Mouse (Mus musculus): ENCODE measurements at regions not wholly inside any gene's neighbourhood (a gene's known extent, or its start where the extent isn't known, plus 50 kb on each side); places are given as distances from the start of the nearest gene placed in this dataset.

DNA sequence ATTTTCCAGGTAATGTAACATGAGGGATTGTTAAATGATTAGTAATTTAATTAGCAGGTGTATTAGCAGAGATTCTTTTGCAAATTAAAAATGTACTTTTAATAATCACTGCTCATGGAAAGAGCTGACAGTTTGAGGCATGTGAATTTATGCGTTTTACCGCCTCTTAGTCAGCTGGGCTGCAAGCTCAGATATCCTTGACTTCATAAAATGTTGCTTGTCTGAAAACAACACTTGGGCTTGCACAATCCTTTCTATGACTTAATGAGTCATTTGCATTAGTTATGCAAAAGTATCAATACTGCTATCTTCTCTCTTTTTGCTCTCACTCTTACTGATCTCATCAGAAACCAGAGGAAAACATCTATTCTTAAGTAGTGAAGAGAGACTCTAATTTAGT, 571.3 kb upstream of the Pdzrn3 start:
- Histone ChIP-seq H3K4me3 (ENCODE audit: low read depth, low read length) (no peak overlapping the region), H3K9me3 (replicated peaks; ENCODE audit: control insufficient read depth, low read length, poor library complexity, severe bottlenecking) (no peaks in the 10 kb centered on the region), H3K27ac (ENCODE audit: low read length) (no peak overlapping the region), H3K27me3 (ENCODE audit: control insufficient read depth, insufficient read depth, low read depth, low read length) (no peaks in the 10 kb centered on the region), H3K4me2 (ENCODE audit: low read length) (no peak overlapping the region), H3K4me1 (ENCODE audit: control insufficient read depth, insufficient read depth, low read length) (no peaks in the 10 kb centered on the region), H3K36me3 (ENCODE audit: control insufficient read depth, insufficient read depth, low read length) (no peaks in the 10 kb centered on the region), H3K9ac (ENCODE audit: low read depth, low read length) (no peak overlapping the region)
- ATAC-seq: no peak
- WGBS: 91% methylated on average over 2 of the region's 2 CpGs

DNA sequence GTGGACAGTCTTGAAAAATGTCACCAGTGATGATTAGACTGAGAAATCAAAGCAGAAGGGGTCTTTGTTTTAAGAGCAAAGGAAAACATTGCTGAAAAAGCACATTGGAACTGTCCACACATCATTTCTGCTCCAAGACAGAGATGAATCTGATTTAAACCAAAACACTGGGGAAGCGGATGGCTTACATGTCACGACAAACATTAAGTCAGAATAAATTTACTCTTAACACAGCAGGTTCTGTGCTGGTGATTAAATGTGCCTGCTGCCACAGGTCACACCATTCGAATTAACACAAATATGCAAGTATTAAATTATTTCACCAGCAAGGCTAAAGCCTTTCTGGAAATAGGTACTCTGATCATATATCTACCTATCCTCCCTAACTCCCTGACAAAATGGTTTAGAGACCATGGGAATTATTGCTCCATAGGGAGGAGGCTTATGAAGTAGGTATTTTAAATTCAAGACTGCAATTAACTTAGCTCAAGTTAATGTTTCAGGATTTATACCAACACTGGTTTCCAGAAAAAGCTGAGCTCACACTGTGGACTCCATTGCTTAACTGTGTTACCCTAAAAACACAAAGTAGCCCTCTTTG, 562.7 kb upstream of the Pdzrn3 start:
- Histone ChIP-seq H3K27ac (ENCODE audit: low read length) (no peak overlapping the region), H3K36me3 (ENCODE audit: control insufficient read depth, insufficient read depth, low read length) (no peaks in the 10 kb centered on the region), H3K4me3 (ENCODE audit: low read depth, low read length) (no peak overlapping the region), H3K27me3 (ENCODE audit: control insufficient read depth, insufficient read depth, low read depth, low read length) (no peaks in the 10 kb centered on the region), H3K4me2 (ENCODE audit: low read length) (no peak overlapping the region), H3K9ac (ENCODE audit: low read depth, low read length) (no peak overlapping the region), H3K9me3 (replicated peaks; ENCODE audit: control insufficient read depth, low read length, poor library complexity, severe bottlenecking) (no peaks in the 10 kb centered on the region), H3K4me1 (ENCODE audit: control insufficient read depth, insufficient read depth, low read length) (peaks cover 3% of the 10 kb centered on the region; the same call in 1 of the 2 replicates)
- 50% methylated on average over 3 of the region's 3 CpGs for WGBS
- ATAC-seq: no peak

DNA sequence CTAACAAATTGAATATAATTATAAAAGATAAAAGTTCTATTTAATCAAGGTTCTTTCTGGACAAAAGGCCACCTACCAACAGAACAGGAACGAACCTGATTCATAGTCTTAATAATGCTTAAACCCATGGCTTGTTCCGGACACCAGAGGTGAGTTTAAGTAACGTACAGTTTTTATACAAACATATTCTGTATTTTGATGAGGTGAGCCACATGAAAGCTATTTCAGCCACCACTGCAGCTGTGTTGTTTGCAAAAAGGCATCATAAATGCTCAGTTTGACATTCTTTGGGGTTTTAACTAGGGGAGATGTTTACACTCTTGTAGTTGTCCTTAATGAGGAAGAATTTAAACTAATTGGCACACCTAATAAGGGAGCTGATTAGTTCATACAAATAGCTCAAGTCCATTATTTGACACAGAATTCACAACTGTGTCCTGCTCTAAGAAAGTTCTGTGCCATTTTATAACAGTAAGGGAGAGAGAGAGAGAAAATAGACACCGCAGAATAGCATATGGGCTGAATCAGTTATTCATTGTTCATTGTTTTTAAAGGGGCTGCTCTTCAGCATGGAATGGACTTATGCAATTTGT, 560.8 kb upstream of the Pdzrn3 start:
- H3K4me3 ChIP-seq (ENCODE audit: low read depth, low read length): no peak overlapping the region
- WGBS: 47% methylated on average over 4 of the region's 4 CpGs
- H3K4me2 ChIP-seq (ENCODE audit: low read length): no peak overlapping the region
- H3K4me1 ChIP-seq (ENCODE audit: control insufficient read depth, insufficient read depth, low read length): peaks cover 3% of the 10 kb centered on the region; the same call in 1 of the 2 replicates
- H3K9me3 ChIP-seq (replicated peaks; ENCODE audit: control insufficient read depth, low read length, poor library complexity, severe bottlenecking): no peaks in the 10 kb centered on the region
- no peaks in the 10 kb centered on the region for H3K36me3 ChIP-seq (ENCODE audit: control insufficient read depth, insufficient read depth, low read length)
- no peaks in the 10 kb centered on the region for H3K27me3 ChIP-seq (ENCODE audit: control insufficient read depth, insufficient read depth, low read depth, low read length)
- H3K27ac ChIP-seq (ENCODE audit: low read length): no peak overlapping the region
- no peak overlapping the region for H3K9ac ChIP-seq (ENCODE audit: low read depth, low read length)
- ATAC-seq: 0 out of 2 replicates have a peak, but pooled peaks have one; percentile 51

DNA sequence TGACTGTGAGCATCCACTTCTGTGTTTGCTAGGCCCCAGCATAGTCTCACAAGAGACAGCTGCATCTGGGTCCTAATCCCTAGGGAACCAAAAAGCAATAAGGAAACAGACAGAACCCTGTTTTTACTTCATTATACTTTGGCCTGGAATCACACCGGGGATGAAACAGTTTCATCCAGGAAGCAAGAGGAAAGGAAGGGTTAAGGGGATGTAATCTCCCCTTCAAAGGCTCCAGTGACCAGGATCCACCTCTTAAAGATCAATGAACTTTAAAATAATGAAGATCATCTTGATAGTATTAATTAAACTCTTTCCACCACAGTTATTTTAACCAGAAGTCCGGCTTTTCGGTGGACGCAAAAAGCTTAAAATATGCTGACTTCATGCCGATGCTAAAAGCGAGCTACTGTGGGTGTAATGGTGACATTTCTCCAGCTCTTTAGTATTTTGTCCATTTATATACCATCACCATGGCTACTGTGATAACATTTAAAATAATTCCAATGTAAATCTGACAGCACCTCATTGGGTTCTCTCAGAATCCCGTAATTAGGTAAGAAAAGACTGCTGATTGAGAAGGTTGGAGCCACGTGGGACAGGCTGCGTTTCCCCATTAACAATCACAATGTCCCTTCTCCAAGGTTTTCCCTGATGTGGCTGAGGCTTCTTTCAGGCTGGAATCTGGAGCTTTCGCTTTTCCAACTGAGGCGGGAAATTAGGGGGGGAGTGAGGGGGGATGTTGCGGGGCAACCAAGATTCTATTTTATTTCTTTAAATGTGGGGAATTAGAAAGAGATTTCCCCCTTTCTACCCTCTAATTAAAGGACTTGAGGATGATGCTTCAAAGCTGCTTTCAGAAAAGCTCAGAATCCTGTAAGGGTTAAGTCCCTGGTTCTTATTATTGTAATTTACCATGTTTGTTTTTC, 560.0 kb upstream of the Pdzrn3 start:
- WGBS: 18% methylated on average over 12 of the region's 12 CpGs

DNA sequence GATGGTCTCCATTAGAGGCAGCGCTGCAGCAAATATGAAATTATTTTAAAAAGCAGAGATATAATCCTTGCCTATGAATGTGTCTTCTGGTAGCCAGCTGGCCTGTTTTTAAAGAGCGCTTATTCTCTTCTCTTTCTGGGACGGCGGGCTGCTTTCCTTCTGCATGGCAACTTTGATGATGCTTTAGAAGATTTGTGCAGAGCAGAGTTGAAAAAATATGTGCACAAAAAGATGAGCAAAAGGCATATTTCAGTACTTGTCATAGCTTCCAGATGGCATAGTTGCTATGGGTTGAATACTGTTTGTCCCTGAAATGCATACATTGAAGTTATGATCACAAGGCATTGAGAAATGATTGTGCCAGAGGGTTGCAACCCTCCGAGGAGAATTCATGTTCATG, 554.1 kb upstream of the Pdzrn3 start:
- no peak overlapping the region for H3K9ac ChIP-seq (ENCODE audit: low read depth, low read length)
- no peak overlapping the region for H3K4me3 ChIP-seq (ENCODE audit: low read depth, low read length)
- no peak overlapping the region for H3K27ac ChIP-seq (ENCODE audit: low read length)
- H3K27me3 ChIP-seq (ENCODE audit: control insufficient read depth, insufficient read depth, low read depth, low read length): no peaks in the 10 kb centered on the region
- 96% methylated on average over 5 of the region's 5 CpGs for WGBS
- ATAC-seq: no peak
- H3K4me2 ChIP-seq (ENCODE audit: low read length): no peak overlapping the region
- no peaks in the 10 kb centered on the region for H3K36me3 ChIP-seq (ENCODE audit: control insufficient read depth, insufficient read depth, low read length)
- no peaks in the 10 kb centered on the region for H3K4me1 ChIP-seq (ENCODE audit: control insufficient read depth, insufficient read depth, low read length)
- no peaks in the 10 kb centered on the region for H3K9me3 ChIP-seq (replicated peaks; ENCODE audit: control insufficient read depth, low read length, poor library complexity, severe bottlenecking)

More for the DNA sequence above, 560.0 kb upstream of the Pdzrn3 start:
- Histone ChIP-seq H3K27ac (ENCODE audit: low read length) (0 out of 2 replicates have a peak overlapping the region, but pooled peaks have one; percentile 28), H3K9me3 (replicated peaks; ENCODE audit: control insufficient read depth, low read length, poor library complexity, severe bottlenecking) (no peaks in the 10 kb centered on the region), H3K36me3 (ENCODE audit: control insufficient read depth, insufficient read depth, low read length) (no peaks in the 10 kb centered on the region), H3K4me2 (ENCODE audit: low read length) (peak overlapping the region; percentile 44), H3K9ac (ENCODE audit: low read depth, low read length) (peak overlapping the region; percentile 46; the same call in 1 of the 2 replicates), H3K4me1 (ENCODE audit: control insufficient read depth, insufficient read depth, low read length) (peaks cover 3% of the 10 kb centered on the region; the same call in 1 of the 2 replicates), H3K27me3 (ENCODE audit: control insufficient read depth, insufficient read depth, low read depth, low read length) (no peaks in the 10 kb centered on the region), H3K4me3 (ENCODE audit: low read depth, low read length) (peak overlapping the region; percentile 6; the same call in 1 of the 2 replicates)
- ATAC-seq: peak; percentile 86

DNA sequence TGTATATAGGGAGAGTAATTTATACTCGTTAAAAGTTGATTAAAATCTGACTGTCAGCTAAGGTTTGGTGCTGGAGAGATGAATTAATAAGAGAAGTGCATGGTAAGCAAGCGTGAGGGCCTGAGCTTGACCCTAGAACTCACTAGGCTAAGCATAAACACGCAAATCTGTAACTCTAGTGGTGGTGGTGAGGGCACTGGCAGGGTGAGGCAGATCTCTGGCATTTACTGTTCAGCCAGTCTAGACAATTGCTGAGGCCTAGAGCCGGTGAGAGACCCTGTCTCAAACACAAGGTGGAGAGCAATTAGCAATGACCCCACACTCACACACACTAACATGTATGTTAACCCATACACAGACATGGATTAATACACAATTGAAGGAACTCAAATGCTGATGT, 544.0 kb upstream of the Pdzrn3 start:
- H3K9ac ChIP-seq (ENCODE audit: low read depth, low read length): no peak overlapping the region
- H3K27me3 ChIP-seq (ENCODE audit: control insufficient read depth, insufficient read depth, low read depth, low read length): no peaks in the 10 kb centered on the region
- no peak overlapping the region for H3K27ac ChIP-seq (ENCODE audit: low read length)
- ATAC-seq: no peak
- H3K36me3 ChIP-seq (ENCODE audit: control insufficient read depth, insufficient read depth, low read length): no peaks in the 10 kb centered on the region
- H3K4me1 ChIP-seq (ENCODE audit: control insufficient read depth, insufficient read depth, low read length): no peaks in the 10 kb centered on the region
- H3K4me3 ChIP-seq (ENCODE audit: low read depth, low read length): no peak overlapping the region
- H3K9me3 ChIP-seq (replicated peaks; ENCODE audit: control insufficient read depth, low read length, poor library complexity, severe bottlenecking): no peaks in the 10 kb centered on the region
- 78% methylated on average over 4 of the region's 4 CpGs for whole genome bisulfite sequencing
- no peak overlapping the region for H3K4me2 ChIP-seq (ENCODE audit: low read length)

DNA sequence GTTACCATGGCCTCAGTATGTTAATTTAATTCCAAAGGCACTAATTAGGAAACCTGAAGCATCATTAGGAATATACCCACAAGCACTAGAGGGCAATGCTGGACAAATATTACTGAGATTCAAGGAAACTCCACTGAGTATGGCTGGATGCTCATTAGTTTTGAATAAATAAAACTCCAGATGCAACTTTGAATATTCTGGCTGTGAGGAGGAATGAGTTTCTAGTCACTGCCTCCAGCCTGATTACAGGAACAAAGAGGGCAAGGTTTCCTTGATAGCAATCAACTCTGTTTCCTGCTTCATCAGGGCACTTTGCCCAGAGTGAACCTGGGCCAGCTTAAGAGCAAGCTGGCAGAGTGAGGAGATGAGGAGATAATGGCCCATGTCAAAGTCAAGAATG, 543.5 kb upstream of the Pdzrn3 start:
- no peaks in the 10 kb centered on the region for H3K9me3 ChIP-seq (replicated peaks; ENCODE audit: control insufficient read depth, low read length, poor library complexity, severe bottlenecking)
- H3K9ac ChIP-seq (ENCODE audit: low read depth, low read length): no peak overlapping the region
- no peaks in the 10 kb centered on the region for H3K4me1 ChIP-seq (ENCODE audit: control insufficient read depth, insufficient read depth, low read length)
- peak; percentile 42 for ATAC-seq
- H3K36me3 ChIP-seq (ENCODE audit: control insufficient read depth, insufficient read depth, low read length): no peaks in the 10 kb centered on the region
- no peak overlapping the region for H3K4me2 ChIP-seq (ENCODE audit: low read length)
- no peak overlapping the region for H3K4me3 ChIP-seq (ENCODE audit: low read depth, low read length)
- no peaks in the 10 kb centered on the region for H3K27me3 ChIP-seq (ENCODE audit: control insufficient read depth, insufficient read depth, low read depth, low read length)
- no peak overlapping the region for H3K27ac ChIP-seq (ENCODE audit: low read length)

DNA sequence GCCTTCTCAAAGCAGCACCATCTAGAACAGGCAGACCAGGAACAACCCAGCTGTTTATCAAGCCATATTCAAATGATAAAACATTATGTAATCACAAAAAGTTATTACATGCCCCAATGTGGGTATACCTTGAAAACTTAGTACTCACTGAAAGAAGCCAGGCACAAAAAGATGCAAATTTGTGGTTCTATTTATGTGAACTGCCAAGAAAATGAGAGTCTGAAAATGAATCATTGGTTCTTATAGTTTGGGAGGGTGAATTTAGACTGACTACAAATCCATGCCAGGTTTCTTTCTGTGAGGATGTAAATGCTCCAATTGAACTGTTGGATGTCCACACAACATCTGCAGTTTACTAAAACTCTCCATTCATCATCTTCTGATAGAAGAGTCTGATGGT, 541.2 kb upstream of the Pdzrn3 start:
- no peak overlapping the region for H3K9ac ChIP-seq (ENCODE audit: low read depth, low read length)
- ATAC-seq: no peak
- H3K27ac ChIP-seq (ENCODE audit: low read length): no peak overlapping the region
- no peaks in the 10 kb centered on the region for H3K36me3 ChIP-seq (ENCODE audit: control insufficient read depth, insufficient read depth, low read length)
- H3K27me3 ChIP-seq (ENCODE audit: control insufficient read depth, insufficient read depth, low read depth, low read length): no peaks in the 10 kb centered on the region
- H3K4me1 ChIP-seq (ENCODE audit: control insufficient read depth, insufficient read depth, low read length): no peaks in the 10 kb centered on the region
- no peaks in the 10 kb centered on the region for H3K9me3 ChIP-seq (replicated peaks; ENCODE audit: control insufficient read depth, low read length, poor library complexity, severe bottlenecking)
- no peak overlapping the region for H3K4me3 ChIP-seq (ENCODE audit: low read depth, low read length)
- no peak overlapping the region for H3K4me2 ChIP-seq (ENCODE audit: low read length)

DNA sequence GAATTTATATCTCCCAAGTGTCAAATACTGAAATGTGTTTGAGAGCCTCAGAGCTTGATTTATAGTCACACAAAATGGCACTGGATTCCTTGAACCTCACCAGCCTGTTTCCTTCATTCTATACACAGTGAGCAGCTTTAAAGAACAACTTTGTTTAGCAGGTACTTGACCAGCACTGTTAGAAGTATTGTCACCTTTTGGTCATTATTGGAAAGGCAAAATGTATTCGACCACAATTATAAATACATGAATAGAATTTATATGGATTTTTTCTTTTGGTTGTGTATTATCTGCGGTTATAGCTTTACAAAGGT, 527.3 kb upstream of the Pdzrn3 start:
- Histone ChIP-seq H3K4me3 (ENCODE audit: low read depth, low read length) (no peak overlapping the region), H3K36me3 (ENCODE audit: control insufficient read depth, insufficient read depth, low read length) (no peaks in the 10 kb centered on the region), H3K4me2 (ENCODE audit: low read length) (no peak overlapping the region), H3K27ac (ENCODE audit: low read length) (no peak overlapping the region), H3K9ac (ENCODE audit: low read depth, low read length) (no peak overlapping the region), H3K9me3 (replicated peaks; ENCODE audit: control insufficient read depth, low read length, poor library complexity, severe bottlenecking) (no peaks in the 10 kb centered on the region), H3K4me1 (ENCODE audit: control insufficient read depth, insufficient read depth, low read length) (no peaks in the 10 kb centered on the region), H3K27me3 (ENCODE audit: control insufficient read depth, insufficient read depth, low read depth, low read length) (no peaks in the 10 kb centered on the region)
- 87% methylated on average over 2 of the region's 2 CpGs for WGBS
- no peak for ATAC-seq
